Mouse (Mus musculus): ENCODE measurements around the gene Atp6v1g3. TPM values are rescaled to one million over a fixed set of nuclear protein-coding genes. Genes with fewer than 3 reads are reported as not detected.

Atp6v1g3 gene
- total RNA-seq, 2 experiments from 2014 or later: not detected

Other genes with a start within 250 kb of the Atp6v1g3 start
- 1 to 10 TPM; 2.0 to 2.6 TPM for gene Ptprc, start 98.0 kb upstream of the Atp6v1g3 start, total RNA-seq (2021)